Mouse (Mus musculus) testis, postnatal 14 days (tissue): ENCODE data around the gene Lrrc20.

Experiments used
- DNase-seq: peaks from one replicate; pipeline ENCODE4 v3.0.0; 2021; ENCODE audit warnings: low spot score

The Lrrc20 gene

DNA sequence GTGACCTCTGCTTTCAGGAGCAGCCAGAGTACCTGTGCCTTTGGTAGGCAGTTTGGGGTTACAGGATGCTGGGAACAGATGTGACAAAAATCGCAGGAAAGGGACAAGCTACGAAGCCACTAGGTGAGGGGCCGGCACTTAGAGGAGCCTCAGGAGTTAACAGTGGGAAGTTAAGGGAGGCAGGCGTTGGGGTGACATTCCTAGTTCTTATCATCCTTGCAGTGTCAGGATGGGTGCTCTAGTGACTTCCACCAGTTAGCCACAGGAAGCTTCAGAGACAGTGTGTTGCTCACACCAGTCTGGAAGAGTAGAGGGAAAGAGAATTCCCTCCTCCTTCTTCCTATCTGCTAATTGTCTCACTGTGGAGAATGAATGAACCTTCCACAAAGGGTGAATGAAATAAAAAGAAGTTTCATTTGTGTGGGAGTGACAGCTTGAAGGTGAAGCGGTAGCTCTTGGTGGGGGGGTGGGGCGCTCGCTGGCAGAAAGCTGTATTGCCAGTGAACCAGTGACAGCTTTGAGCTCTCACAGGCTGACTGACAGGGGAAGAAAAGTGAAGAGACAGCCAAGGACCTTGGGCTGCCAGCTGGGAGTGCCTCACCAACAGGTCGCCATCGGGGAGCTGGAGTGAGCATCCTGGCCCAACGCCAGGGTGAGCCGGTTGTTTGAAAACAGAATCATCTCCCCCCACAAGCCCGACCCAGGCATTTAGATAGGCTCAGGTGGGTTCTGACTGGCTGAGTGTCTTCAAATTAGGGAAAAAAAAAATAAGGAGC is 41.9 kb downstream of the Lrrc20 start:
- no peak for DNase-seq

DNA sequence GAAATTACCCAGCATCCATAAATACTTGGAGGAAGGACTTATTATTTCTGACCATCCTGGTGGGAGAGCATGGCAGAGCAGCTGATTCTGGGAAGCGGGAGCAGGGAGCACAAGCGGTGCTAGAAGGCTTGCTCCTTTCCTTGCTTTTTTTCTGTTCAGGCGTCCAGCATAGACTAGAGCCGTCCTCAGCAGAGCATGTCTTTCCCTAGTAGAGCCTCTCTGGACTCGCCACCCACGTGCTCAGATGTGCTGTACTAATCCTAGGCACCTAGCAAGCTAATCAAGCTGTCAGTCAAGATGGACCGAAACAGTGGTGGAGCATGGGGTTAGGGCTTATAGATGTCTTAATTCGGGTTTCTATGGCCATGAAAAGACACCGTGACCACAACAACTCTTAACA is 42.7 kb downstream of the Lrrc20 start:
- no peak for DNase-seq

GRCm38 (mm10) chr10:61519491-61519890 is 43.9 kb downstream of the Lrrc20 start:
- peak; percentile 22 for DNase-seq

- DNase-seq = no peak
These were observed 45.1 kb downstream of the Lrrc20 start for GRCm38 (mm10) chr10:61520714-61521113.

GRCm38 (mm10) chr10:61530936-61531335 is 55.3 kb downstream of the Lrrc20 start:
- DNase-seq = no peak

DNA sequence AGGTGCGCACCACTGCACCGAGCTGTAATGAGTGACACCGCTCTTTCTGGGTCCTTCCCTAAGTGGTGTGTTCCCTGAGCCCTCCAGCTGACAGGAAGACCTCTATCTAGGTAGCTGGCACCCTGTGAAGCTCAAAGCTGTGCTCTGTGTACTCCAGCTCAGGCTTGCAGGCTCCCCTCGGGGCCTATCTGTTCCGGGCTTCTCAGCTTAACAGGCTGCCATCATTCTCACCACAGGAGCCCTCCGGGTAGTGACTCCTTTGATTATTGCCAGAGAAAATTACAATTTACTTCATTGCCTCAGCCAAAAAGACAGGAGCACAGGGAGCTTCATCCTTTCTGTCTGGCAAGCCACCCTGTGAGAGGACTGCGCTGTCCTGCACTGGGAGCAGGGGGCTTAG is 57.7 kb downstream of the Lrrc20 start:
- DNase-seq = no peak

GRCm38 (mm10) chr10:61534371-61535101 is 58.9 kb downstream of the Lrrc20 start:
- no peak for DNase-seq

- no peak for DNase-seq
These were observed 59.8 kb downstream of the Lrrc20 start for GRCm38 (mm10) chr10:61535441-61535840.

DNA sequence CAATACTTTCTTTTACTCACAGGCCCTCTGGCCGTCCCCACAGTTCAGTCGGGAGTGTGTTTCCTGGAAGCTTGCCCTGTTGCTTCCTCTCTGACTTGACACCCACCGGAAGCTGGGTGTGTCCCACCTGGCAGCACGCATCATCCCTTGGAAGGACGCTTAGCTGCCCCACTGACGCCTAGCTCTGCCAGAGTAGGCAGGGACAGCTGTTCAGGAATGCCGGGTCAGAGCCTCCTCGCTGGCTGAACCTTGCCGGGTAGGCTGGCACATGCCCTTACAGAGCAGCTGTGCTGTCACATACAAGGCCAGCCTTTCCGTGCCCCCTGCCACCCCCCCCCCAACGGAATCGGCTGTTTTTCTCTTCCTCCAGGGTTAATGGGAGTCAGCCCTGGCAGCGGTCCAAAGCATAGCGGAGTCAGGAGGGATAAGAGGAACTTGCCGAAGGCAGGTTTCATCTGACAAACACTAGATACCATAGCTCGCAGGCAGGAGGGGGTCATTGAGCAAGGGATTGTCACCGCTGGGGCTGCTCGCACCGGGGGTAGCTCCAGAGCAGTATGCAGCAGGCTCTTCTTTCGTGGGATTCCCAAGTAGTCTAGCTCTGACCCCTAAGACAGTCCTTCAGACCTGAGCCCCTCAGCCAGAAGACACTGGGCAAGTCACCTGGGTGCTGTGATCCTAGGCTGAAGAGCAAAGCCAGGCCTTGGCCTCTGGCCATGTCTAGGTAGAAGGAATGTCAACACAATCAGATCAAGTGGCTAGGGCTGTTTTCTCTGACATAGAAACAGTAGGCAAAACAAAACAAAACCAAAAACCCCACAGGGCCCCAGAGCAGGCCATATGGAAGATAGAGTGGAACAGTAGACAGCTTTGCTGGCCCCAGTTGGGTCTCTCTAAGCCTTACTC is 60.8 kb downstream of the Lrrc20 start:
- peak; percentile 41 for DNase-seq

DNA sequence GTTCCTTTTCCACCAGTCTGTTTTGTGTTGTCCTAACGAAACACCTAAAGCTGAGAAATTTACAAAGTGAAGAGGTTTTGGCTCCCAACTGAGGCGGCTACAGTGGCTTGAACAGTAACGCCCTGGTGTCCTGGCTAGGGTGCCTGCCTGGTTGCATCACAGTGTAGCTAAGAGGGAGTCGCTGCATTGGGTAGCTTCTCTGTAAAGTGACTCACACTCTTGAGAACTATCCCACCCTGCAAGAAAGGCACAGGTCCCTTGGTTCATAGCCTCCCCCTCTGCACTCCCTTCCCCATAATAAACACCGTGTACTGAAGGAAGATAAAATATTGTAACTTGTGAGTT is 61.4 kb downstream of the Lrrc20 start:
- peak; percentile 26 for DNase-seq

- no peak for DNase-seq
These were observed 62.8 kb downstream of the Lrrc20 start for GRCm38 (mm10) chr10:61538446-61538845.

DNA sequence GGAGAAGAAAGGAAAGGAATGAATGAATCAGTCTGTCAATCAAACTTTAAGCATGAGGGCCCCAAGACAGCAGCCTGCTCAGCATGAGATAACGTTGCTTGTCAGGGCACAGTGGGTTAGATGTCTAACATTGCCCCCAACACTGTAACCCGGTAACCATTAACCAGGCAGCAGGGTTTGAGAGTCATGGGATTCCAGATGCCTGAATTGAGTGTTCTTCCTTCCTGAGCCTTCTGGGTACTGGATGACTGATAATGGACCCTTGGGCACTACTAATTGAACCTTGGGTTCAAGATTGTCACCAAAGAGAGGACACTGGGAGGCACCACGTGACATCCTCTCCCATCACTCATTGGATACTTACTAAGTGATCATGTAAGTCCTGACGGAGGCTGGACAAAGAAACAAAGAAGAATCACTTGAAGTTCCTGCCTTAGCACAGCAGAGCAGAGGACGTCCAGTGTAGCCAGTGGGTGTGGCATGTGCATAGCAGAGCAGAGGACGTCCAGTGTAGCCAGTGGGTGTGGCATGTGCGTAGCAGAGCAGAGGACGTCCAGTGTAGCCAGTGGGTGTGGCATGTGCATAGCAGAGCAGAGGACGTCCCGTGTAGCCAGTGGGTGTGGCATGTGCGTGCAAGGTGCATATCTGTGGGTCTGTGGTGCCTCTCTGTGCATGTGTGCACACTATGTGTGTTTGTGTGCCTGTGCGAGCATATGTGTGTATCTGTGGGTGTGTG is 68.7 kb downstream of the Lrrc20 start:
- no peak for DNase-seq

GRCm38 (mm10) chr10:61544863-61545240 is 69.3 kb downstream of the Lrrc20 start:
- DNase-seq = no peak

- DNase-seq = no peak
These were observed 74.5 kb downstream of the Lrrc20 start for GRCm38 (mm10) chr10:61550106-61550505.

DNA sequence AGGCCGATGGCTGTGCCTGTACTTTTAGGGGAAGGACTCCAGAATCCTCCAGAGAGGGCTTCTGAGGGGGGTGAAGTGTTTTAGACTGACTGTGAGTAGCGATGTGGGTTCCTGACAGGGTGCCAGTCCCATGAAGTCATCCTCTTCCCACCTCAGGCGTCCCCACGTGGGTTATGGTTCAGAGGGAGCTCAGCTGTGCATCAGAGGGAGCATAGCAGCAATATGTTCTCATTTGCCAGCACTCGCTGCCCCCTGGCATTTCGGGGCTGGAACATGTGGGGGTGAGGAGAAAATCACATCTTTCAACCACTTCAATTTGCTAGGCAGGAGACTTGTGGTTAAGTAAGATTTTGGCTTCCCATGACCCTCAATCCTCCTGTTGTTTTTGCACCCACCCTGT is 79.6 kb downstream of the Lrrc20 start:
- no peak for DNase-seq

DNA sequence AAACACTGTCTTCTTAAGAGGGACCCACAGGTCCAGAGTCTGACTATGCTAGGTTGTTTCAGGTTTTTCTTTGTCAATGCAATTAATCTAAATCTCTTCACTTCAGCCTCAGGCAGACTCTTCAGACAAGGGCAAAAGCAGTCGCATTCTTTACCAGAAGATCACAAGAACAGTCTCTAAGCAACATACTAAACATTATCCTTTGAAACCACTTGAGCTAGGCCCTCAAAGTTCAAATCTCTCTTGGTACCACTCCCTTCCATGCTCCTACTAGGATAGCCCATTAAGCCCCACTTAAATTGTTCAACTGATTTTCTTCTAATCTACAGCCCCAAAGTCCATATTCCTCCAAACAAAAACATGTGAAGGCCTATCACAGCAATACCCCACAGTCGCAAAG is 83.0 kb downstream of the Lrrc20 start:
- DNase-seq = no peak

- DNase-seq = no peak
These were observed 83.9 kb downstream of the Lrrc20 start for GRCm38 (mm10) chr10:61559544-61559943.

DNA sequence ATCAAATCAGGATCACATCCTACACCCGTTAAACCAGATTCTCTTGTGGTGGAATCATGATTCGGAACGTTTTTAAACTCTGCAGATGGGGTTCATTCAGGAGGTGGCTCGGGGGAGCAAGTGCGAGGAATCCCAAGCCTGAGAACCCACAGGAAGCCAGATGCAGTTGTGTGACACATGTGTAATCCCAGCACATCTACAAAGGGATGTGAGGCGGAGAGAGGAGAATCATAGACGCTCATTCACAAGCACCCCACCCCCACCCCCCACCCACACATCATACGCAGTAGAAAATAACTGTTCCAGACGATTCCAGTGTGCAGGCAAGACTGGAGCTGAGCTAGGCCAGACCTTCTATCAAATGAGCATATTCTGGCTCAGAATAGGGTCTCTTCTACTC is 87.9 kb downstream of the Lrrc20 start:
- DNase-seq = no peak

- DNase-seq = no peak
These were observed 88.8 kb downstream of the Lrrc20 start for GRCm38 (mm10) chr10:61564408-61564807.

- DNase-seq = no peak
These were observed 94.6 kb downstream of the Lrrc20 start for GRCm38 (mm10) chr10:61570181-61570580.

GRCm38 (mm10) chr10:61572126-61572525 is 96.5 kb downstream of the Lrrc20 start:
- DNase-seq = no peak
